Mouse (Mus musculus): ENCODE results near the gene Dtl. TPM values are rescaled to one million over a fixed set of nuclear protein-coding genes. Genes with fewer than 3 reads are reported as not detected.

The Dtl gene
- polyA plus RNA-seq, 1 experiment from 2014 or later = 38.8 TPM

Other genes with a start within 250 kb of the Dtl start
- gene Tmem206, start 249.6 kb downstream of the Dtl start, polyA plus RNA-seq (2015; fragmentation: Nextera tagmentation; extraction: Ambion mirVana) = 20.3 and 21.4 TPM in 2 replicates
- gene Ppp2r5a, start 172.3 kb downstream of the Dtl start, polyA plus RNA-seq (2015; fragmentation: Nextera tagmentation; extraction: Ambion mirVana) = 64.4 and 79.1 TPM in 2 replicates
- gene Ints7, start 92 bp upstream of the Dtl start, polyA plus RNA-seq (2015; fragmentation: Nextera tagmentation; extraction: Ambion mirVana) = 43.6 and 45.2 TPM in 2 replicates
- 17.7 and 18.0 TPM in 2 replicates for gene Lpgat1, start 142.3 kb upstream of the Dtl start, polyA plus RNA-seq (2015; fragmentation: Nextera tagmentation; extraction: Ambion mirVana)
- 49.8 and 53.1 TPM in 2 replicates for gene Nek2, start 245.9 kb upstream of the Dtl start, polyA plus RNA-seq (2015; fragmentation: Nextera tagmentation; extraction: Ambion mirVana)

Measured in thymus, postnatal 0 days (tissue).